Mouse (Mus musculus): ENCODE data around the gene Lactb.

DNA sequence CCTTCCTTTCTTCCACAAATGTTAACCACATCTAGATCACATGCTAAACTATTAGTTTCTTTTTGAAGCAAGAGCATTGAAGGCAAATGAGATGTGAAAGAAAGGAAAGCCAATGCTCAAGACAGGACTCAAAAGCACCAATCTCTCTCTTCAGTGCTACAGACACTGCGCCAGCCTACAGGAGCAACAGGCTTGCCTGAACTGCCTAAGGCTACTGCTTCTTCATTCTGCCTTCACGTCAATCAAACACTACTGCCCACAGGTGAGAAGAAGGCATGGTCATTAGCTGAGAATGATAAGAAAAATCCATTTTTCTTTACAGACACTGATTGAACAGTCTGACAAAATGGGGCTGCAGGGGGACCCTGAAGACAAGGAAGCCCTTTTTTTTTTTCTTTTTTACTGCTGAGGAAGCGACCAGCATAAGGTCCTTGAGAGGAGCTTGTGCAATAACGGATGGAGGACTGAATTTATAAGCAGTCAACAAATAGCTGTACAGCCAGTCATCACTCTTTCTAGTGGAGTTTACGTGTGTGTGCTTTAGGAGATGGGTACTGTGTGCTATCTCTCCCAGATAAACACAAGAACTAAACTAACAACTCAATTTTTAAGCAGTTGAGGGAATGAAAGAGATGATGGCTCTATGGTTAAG, 67.4 kb downstream of the Lactb start:
- TF ChIP-seq CTCF (IDR thresholded peaks at IDR 0.05; ENCODE audit: low read depth, low read length), result no peak
- TF ChIP-seq TAL1 (conservative IDR thresholded peaks at IDR 0.05; ENCODE audit: low read depth, low read length), result no peak
- no peak for TF ChIP-seq GATA1 (IDR thresholded peaks at IDR 0.05; ENCODE audit: borderline replicate concordance, low read length)
- no peak for TF ChIP-seq POLR2AphosphoS5 (IDR thresholded peaks at IDR 0.05; ENCODE audit: insufficient replicate concordance, low read depth, low read length)

Measured in G1E (cell line).